Mouse (Mus musculus): ENCODE data around the gene Tbc1d14.

DNA sequence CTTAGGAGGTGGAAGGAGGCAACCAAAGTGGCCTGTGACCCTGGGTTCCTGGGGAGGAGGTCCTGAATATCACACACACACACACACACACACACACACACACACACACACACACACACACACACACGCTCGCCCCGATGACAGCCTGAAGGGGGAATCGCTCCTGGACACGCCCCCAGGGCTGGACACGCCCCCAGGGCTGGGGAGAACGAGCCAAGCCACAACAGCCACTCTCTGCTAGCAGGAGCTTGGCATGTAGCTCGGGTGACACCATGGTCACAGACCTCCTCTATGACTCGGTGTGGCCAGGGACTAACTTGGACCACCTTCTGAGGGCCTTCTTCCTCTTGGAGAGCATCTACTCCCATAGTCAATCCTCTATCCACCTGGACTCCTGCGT, 142.0 kb downstream of the Tbc1d14 start:
- TF ChIP-seq POLR2A (IDR thresholded peaks at IDR 0.05; ENCODE audit: low read depth, low read length), result no peak
- no peak for TF ChIP-seq CTCF (conservative IDR thresholded peaks at IDR 0.05; ENCODE audit: insufficient read depth, insufficient read length, low read depth, low read length)
